Mouse (Mus musculus) 416B (cell line): ENCODE results near the gene Ppcdc.

ENCODE experiments used
- DNase-seq: peaks from one replicate; pipeline ENCODE4 v3.0.0; 2011; ENCODE audit warnings: low read depth

The Ppcdc gene

DNA sequence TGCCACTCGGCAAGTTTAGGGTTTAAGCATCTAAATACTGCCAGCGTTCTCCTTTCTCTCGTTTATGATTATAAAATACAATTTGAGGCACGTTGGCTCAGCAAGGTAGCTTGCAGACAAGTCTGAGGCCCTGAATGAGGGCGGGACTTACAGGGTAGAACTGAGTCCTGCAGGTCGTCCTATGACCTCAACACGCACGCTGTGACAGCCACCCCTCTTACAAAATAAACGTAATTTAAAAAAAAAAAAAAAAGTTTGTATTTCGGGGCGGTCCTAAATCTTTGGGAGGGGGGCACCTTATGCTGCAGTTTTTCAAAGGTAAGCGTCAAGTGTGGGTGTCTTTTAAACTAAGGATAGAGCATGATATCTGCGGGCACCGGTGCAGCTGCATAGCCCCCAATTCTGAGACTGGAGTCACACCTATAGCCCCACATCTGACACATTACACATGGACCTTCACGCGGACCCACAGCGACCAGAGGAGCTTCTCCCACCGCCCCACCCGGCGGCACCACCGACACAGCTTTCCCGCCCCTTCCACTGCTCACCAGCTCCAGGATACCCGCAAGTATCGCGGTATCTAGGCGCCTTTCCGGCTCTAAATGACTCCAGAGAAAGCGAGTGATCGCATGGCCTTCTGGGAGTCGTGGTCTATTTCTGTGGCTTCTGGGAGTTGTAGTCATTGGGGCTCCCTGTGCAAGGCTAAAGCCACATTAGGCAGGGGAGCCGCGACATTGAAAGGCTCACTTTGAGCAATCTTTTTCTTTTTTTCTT lies at the start of gene Ppcdc:
Ppcdc (minus strand) TSS at position 603 of the 774 bp plus-strand sequence.
- peak; percentile 99 for DNase-seq

DNA sequence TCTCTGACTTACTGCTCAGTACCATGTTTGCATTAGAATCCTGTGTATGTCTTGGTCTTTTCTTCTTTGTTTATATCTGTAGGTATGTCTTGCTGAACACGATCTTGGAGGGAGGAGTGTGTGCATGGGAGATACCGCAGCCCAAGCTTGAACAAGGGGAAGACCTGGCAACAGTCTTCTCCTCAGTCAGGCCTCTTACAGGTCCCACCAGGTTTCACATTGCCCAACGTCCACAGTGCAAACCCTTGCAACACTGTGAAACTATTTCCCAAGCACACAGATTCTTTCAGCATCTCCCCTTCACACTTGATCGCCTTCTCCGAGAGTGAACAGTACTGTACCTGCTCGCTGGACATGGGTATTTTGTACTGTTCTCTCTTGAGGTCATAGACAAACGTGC lies 47.9 kb upstream of the Ppcdc start:
- DNase-seq: no peak

DNA sequence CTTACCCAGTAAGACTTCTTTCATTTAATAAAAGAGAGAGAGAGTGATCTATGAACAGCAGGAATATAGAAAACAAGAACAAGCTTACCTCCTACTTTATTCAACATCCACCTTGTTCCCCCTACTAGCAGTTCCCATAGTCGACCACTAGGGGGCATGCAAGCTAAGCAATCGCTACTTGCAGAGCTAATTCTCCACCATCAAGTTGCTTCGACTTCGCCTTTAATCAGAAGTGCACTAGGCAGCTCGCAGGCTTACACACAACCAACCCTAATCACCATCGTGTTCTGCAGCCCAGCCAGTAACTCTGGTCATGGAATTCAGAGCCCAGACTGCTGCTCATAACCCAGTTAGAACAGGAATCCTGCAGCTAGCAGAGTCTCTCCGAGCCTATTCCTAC lies 45.9 kb upstream of the Ppcdc start:
- peak; percentile 89 for DNase-seq

DNA sequence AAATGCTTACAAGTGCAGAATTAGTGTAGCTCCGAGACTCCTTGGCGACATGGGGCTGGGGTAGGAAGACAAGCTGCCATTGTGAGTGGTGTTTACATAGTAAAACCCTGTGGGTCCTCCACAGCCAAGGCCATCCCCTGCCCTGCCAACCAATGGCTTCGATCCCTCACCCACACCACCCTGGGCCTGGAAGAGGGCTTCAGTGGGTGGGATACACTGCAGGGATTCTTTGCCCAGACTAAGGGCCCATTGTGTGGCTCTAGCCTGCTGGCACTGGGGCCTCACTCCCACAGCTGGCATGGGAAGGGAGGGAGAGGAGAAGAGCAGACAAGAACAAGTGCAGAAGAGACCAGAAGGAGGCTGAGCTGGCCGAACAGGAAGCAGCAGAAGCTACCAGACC lies 29.0 kb upstream of the Ppcdc start:
- DNase-seq: no peak

DNA sequence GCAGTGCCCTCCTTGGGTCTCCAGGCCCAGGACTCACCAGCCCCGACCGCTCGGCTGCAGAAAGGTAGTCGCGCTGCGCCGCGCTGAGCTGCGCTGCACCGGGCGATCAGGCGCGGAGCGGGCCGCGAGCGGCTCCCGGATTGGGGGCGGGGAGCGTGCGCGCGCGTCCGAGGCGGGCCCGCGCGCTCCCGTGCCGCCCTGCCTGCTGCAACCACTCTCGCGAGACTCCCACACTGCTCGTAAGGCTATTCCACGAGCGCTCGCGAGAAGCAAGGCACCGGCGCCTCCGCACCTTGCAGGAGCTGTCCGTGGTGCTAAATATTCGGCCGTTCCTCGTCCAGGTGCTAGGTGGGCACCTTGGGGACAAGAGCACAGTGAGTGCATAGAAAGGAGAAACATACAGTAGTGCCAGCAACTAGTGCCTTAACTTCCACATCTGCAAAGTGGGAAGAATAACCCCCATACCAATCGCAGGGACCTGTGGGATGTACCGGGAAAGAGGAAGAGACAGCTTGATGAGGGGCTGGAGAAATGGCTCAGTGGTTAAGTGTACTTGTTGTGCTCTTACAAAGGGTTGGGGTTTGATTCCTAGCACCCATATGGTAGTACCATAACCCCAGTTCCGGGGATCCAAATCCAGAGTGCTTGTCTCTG lies 28.1 kb upstream of the Ppcdc start, which contains the start of gene Scamp5:
Scamp5 (minus strand) TSS at position 165 of the 654 bp plus-strand sequence.
- no peak for DNase-seq

DNA sequence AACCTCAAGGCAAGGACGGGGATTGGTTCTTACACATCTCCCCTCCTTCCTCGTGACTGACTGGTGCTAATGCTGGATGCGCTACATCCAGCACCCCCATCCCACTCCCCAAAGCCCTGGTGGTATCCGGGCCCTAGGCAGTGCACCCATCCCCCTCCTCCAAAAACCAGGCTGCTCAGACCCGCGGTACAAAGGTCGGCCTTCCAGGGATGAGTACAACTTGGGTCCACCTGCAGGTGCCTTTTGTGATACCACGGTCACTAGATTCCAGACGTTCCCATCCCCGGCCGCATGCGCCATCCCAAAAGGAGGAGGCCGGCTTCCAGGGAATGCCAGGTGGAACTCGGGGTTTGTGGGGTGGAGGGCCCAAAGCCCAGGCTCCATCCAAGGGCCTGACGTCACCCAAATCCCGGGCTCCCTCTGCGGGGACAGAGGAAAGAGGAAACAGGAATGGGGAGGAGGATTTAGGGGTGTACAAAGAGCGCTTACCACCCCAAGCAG lies 27.4 kb upstream of the Ppcdc start:
- no peak for DNase-seq

DNA sequence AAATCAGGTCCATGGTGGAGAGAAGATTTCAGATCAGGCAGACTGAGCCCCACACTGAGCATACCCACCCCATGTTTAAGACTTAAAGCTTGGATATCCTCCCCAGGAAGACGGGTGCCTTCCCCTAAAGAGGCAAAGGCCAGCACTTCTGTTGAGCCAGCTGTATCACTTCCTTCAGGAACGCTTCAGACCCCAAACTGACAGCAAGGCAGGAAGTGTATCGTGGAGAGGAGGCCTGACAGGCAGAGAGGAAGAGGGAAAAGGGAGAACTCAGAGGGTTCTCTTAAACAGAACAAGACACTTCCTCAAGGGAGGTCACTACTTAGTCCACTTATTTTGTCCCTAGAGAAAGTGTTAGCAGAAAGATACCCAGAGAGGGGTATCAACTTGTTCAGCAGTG lies 26.2 kb upstream of the Ppcdc start:
- DNase-seq: peak; percentile 13

DNA sequence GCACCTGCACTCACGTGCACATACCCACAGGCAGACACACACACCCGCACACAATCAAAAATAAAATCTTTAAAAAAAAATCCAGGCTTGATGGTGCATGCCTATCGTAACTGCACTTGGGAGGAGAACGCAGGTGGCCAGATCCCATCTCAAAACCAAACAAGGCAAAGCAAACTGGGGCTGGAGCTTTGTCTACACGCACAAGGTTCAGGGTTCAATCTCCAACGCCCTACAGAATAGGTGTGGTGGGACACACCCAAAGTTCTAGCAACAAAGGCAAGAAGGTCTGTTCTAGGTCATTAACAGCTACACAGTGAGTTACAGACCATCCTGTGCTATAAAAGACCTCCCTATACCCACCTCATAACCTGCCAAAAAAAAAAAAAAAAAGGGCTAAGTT lies 22.9 kb upstream of the Ppcdc start:
- no peak for DNase-seq

DNA sequence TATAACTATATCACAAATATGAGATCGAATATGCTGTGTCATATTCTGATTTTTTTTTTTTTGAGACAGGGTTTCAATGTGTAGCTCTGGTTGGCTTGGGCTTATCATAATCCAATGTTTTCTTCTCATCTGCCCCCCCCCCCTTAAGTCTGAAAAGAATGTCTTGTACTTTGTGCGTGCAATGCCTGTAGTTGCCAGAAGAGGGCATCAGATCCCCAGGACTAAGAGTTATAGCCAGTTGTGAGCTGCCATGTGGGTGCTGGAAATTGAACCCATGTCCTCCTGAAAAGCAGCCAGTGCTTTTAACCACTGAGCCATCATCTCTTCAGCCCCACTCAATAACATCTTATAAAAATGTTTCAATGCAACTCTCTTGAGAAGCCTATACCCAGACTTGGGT lies 19.8 kb upstream of the Ppcdc start:
- peak; percentile 34 for DNase-seq

DNA sequence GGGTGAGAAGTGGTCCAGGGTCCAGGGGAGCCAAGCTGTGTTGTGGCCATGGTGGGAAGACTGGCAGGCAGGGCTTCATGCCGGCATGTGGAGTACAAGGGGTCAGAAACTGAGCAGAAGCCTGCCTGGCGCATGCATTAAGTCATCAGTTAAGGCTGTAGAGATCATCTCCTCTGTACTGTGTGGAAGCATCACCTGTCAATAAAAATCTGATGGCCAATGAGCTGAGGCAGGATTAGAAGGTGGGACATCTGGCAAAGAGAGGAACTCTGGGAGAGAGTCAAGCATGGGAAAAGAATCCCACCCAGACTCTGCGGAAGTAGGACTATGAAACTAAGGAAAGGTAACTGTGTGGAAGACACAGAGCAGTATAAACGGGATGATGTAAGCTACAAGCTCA lies 13.6 kb upstream of the Ppcdc start:
- no peak for DNase-seq

DNA sequence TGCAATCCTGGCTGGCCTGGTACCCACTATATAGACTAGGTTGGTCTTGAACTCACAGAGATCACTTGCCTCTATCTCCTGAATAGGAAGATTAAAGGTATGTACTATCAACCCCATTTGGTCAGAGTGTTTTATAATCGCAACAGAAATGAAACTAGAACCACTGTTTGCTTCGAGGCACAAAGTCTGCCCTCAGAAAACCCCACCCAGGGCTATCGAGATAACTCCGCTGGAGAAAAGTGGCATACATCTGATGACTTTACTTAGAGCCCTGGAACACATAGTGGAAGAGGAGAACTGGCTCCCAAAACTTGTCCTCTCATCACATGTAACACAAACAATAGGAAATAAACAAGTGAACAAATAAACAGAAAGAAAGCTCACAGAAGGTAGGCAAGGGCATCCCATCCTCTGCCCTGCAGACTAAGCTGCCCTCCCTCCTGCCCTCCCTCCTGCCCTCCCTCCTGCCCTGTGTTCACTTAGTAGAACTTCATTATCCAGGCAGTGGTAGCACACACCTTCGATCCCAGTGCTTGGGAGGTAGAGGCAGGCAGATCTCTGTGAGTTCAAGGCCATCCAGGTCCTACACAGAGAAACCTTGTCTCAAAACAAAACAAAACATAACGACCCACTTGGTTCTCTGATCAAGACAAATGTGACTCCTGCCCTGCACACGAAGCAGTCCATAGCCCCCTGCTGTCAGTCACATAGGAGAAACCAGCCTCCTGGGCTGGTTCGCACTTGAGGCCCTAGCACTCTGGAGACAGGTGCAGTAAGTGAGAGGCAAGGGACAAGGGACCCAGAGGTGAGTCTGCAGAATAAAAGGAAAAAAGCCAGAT lies 12.9 kb upstream of the Ppcdc start:
- no peak for DNase-seq

DNA sequence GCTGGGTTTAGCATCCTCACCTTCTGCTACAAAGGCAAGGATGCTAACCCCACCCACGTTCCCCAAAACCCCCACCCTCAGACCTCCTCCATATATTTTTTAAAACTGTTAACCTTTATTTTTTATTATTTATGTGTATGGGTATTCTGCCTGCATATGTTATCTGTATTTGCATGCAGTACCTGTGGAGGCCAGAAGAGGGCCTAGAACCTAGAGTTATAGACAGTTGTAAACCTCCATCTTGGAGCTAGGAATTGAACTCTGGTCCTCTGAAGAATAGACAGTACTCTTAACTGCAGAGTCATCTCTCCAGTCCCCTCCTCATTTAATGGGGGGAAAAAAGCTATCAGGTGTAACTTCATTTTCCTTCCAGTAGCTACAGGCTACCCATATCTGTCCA lies 9.8 kb upstream of the Ppcdc start:
- peak; percentile 24 for DNase-seq

DNA sequence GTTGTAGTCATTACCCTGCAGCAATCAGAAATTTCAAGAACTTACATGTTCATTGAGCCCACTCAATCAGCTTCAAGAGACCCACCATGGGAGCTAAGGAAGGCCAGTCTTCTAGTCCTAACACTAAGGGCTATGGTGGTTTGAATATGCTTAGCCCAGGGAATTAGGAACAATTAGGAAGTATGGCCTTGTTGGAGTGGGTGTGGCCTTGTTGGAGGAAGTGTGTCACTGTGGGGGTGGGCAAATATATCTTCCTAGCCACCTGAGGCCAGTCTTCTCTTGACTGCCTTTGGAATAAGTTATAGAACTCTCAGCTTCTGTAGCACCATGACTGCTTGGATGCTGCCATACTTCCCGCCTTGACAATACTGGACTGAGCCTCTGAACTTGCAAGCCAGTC lies 696 bp upstream of the Ppcdc start:
- peak; percentile 82 for DNase-seq

DNA sequence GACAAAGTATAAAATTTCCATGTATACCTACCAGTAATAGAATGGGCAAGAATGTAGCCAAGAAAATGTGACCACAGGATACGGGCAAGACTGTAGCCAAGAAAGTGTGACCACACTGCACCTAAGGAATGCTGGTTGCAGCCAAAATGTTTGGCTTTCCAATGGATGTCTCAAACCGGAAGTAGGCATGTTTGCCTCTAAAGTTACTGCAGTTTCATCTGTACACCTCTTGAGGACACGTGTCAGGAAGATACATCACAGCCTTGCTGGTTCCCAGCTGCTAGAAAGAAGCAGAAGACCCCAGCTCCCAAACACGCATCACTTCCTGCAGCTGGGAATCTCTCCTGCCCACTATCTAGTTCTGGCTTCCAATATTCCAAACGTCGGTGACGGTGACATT lies 841 bp downstream of the Ppcdc start:
- peak; percentile 61 for DNase-seq

DNA sequence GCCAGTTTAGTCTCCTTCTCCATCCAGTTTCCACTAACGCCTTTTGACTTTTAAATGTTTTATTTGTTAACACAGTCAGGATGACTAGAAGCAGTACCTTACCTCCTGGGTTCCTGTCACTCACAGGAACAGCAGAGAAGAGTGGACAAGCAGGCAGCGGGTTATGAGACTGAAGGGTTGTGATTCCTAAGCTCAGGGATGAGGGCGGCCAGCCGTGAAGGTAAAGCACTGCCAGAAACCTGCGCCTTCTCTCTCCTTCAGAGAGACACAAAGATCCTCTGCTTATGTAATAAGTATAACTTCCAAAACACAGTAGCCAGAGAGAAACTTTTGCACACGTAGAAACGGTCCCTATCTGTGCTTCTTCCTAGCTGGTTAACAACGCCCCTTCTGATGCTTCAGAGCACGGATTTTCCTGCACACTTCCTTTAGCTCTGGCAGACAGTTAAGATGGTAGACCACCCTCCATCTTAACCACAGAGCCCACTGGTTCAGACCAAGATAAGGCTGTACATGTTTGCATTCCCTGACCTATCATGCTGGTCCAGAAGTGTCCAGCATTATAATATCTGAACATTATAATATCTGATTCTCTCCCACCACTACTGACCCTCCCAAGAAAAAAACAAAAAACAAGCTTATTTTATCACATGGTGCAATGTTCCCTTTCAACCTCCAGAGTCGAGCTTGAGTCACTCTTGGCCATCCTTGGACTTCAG lies 1.9 kb downstream of the Ppcdc start:
- DNase-seq: no peak

DNA sequence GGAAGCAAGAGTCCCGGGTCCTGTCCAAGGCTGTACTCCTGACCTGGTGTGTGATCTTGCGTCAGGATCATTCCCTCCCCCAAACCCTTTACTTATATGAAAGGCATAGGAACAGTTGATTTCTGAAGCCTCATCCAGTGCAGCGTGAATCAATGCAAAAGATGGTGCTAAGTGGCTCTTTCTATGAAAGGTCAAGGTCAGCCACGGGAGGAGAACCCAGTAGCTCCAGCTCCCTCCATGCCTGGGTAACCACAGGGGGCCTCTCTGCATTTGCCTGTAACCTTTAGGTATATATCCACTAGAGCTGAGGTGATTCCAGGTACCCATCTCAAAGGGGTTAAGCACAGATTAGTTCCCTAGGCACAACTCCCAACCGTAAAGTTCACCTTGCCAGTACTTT lies 3.8 kb downstream of the Ppcdc start:
- DNase-seq: no peak

DNA sequence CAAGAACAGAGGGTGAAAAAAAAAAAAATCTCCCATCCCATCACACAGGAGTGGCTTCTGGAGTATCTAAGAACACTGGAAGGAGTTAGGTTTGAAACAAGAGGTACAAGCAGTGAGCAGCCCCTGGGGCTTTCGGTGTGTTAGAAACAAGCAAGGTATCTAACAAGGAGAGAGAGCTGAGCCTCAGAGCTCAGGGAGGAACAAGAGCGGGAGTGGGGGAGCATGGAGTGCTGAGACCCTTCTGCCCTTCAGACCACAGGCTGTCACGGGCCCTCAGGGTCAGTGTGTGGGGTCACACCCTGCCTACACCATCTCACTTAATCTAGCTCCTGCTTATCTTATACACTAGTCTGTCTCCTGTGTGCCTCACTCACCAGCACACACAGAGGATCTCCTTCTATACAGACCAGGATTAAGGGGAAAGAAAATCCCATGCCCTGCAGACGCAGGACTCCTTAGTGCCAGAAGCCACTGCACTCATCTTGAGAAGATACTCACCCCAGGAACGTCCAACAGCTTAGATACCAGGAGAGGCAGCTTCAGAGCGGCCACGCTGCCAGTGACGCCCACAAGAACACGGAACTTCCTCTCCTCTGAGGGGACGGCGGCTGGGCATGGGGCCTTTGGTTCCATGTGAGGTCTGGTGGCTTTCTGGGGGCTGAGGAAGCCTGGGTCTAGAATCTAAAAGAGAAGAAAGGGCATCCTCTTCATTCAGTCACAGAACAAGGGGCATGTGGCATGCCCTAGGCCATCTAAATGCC lies 5.3 kb downstream of the Ppcdc start:
- DNase-seq: no peak

DNA sequence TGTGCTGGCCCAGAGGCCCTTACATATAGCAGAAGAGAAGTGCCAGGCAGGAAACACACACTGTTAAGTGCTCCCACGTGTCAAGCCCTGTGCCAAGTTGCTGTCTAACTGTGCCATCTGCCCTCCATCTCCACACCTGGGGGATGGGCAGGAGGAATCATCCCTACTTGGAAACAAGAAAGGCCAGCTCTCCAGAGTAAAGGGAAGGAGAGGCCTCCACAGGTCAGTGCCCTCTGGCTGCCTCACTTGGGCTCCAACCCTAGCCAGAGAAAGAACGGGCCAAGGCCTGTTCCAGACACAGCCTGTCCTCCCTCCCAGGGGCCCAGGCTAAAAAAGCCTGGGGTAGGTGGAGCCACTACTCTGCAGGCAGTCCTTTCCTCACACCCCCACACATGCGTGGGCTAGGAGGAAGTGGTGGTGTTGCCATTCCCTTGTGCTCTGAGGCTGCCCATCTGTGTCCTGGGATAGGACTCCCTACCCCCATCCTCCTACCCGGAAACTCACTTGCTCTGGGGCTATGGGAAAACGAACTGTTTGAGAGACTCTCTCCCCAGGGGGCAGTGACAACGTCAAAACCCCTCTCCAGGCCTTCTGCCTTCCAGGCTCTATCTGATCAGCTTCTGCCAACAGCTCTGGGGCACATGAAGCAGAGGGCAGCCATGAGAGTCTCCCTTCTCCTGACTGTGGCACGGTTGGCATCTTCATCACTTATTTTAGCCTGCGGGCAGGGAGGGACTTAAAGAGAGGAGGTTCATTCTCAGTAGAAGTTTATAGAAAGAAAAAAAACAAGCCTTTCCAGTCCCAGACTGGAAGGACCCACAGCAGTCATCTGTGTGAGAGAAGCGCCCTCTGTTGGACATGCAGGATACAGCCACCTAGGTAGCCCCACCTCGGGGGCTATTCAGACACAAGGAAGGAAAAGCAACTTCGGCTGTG lies 6.6 kb downstream of the Ppcdc start:
- peak; percentile 91 for DNase-seq

DNA sequence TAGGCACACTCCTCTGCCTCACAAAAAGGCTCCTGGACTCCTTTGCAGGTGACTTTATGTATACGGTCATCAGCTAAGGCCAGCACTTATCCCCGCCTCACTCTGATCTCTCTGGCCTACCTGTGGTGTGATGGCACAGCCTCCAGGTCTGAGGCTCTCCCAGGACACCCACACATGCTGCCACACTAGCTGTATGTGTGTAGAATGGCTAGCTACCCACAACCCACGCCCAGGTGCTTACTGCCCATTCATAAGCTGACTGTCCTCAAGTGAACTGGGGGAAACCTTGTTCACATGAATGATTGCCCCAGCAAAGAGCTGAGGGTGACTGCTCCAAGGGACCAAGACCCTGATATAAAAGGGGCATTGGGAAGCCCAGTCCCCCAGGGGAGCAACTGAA lies 7.4 kb downstream of the Ppcdc start:
- DNase-seq: no peak

DNA sequence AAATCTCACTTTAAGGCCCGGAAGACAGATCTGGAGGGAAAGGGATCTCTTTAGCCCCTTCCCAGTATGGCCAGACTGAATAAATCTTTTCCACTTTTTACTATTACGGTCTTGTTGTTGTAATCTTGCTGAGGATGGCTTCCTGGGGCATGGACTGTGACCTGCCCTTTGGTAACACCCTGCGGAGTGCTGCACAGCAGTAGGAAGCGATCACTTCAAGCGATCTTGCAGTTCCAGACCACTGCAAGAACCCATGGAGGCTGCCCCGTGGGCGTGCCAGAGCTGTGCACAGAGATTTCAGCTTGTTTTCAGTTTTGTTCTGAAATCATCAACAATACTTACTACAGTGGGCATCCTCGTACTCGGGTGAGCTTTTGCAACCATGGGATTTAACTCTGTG lies 8.7 kb downstream of the Ppcdc start:
- no peak for DNase-seq
